10 mouse cellular contexts compared by ENCODE assay signal in the genomic region with DNA sequence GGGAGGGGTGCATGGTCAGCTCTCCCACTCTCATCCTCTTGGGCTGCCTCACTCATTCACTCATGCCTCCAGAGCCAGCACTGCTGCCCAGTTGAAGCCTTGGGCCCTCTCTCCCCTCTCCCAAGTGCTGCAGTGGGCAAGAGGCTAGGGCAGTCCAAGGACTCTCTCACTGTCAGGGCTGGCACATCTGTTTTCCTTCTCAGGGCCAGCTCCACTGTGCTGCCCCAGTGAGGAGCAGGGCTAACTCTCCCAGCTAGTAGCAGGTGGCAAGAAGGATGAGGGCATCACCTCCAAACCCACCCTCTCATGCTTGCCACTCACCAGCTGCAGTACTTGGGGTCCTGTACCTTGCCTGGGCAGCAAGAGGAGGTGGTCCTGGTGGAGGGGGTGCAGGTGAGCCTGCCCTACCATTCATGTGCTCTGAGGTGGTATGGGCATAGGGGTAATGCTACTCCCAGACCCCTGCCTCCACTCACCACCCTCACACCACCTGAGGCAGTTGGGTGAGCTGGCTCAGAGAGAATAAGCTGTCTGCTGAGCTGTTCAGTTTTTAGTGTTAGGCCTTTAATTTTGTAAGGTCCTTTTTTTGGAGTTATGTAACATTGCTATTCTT. TPM values are rescaled to one million over a fixed set of nuclear protein-coding genes. Genes with fewer than 3 reads are reported as not detected.
DNase-seq lines count a peak whose midpoint lies in the region; ATAC-seq lines count a peak whose summit lies in the region.
"Had no signal": no experiment of that assay in that cellular context is flagged by ENCODE, and none has a peak within 500 bp of the region (broad histone marks: within the 10 kb centered on the region; RNA-seq: fewer than 3 reads in every experiment).

No protein-coding gene starts in this region.

- no peaks in the 10 kb centered on the region for H3K27me3 ChIP-seq in megakaryocyte, embryonic 14.5 days (replicated peaks)
- H3K27me3 ChIP-seq in intestine, embryonic 14.5 days (replicated peaks; ENCODE audit: control insufficient read depth, insufficient read depth, low read length): no peaks in the 10 kb centered on the region
- no peaks in the 10 kb centered on the region for H3K27me3 ChIP-seq in stomach, embryonic 15.5 days (replicated peaks)
- H3K27me3 ChIP-seq: embryonic facial prominence, embryonic 15.5 days; limb, embryonic 12.5 days had no signal

- peaks cover 32% of the 10 kb centered on the region for H3K36me3 ChIP-seq in megakaryocyte, embryonic 14.5 days (replicated peaks; ENCODE audit: low read length)
- 0 out of 2 replicates have a peak, but pooled peaks cover 10% of the 10 kb centered on the region for H3K36me3 ChIP-seq in intestine, embryonic 14.5 days (ENCODE audit: control insufficient read depth, insufficient read depth, low read length)
- no peaks in the 10 kb centered on the region for H3K36me3 ChIP-seq in stomach, embryonic 15.5 days
- H3K36me3 ChIP-seq: embryonic facial prominence, embryonic 15.5 days had no signal

- ATAC-seq in frontal cortex, adult (ENCODE audit: low TSS enrichment): peak; percentile 71
- no peak for ATAC-seq in megakaryocyte, adult 5-6 weeks (ENCODE audit: poor library complexity, severe bottlenecking)
- 0 out of 2 replicates have a peak, but pooled peaks have one; percentile 43 for ATAC-seq in intestine, embryonic 14.5 days (replicated peaks; ENCODE audit: low FRiP score, low TSS enrichment, low read depth)
- ATAC-seq in stomach, embryonic 15.5 days (ENCODE audit: insufficient read depth, low FRiP score, low read depth): peak; percentile 56; the same call in 1 of the 2 replicates
- no peak for ATAC-seq in activated CD4-positive, CD25-positive, alpha-beta regulatory T cell, adult 4 months

- DNase-seq in frontal cortex, postnatal 14 days (ENCODE audit: low spot score in 2 of 2): no peak
- DNase-seq in intestine, embryonic 14.5 days (ENCODE audit: low spot score): no peak
- DNase-seq in thymus, adult 18-20 months: no peak

- H3K4me3 ChIP-seq in megakaryocyte, embryonic 14.5 days (replicated peaks): peak overlapping the region; percentile 55
- H3K4me3 ChIP-seq in intestine, embryonic 14.5 days (ENCODE audit: low read depth, low read length): no peak overlapping the region
- H3K4me3 ChIP-seq in stomach, embryonic 15.5 days (replicated peaks): no peak overlapping the region
- H3K4me3 ChIP-seq: embryonic facial prominence, embryonic 15.5 days; limb, embryonic 12.5 days had no signal

- H3K4me1 ChIP-seq in megakaryocyte, embryonic 14.5 days: peaks cover 67% of the 10 kb centered on the region
- H3K4me1 ChIP-seq in intestine, embryonic 14.5 days (replicated peaks; ENCODE audit: control insufficient read depth, insufficient read depth, low read length): no peaks in the 10 kb centered on the region
- H3K4me1 ChIP-seq in stomach, embryonic 15.5 days: 0 out of 2 replicates have a peak, but pooled peaks cover 7% of the 10 kb centered on the region
- H3K4me1 ChIP-seq: embryonic facial prominence, embryonic 15.5 days had no signal

- H3K9ac ChIP-seq in intestine, embryonic 14.5 days (ENCODE audit: low read length): no peak overlapping the region
- H3K9ac ChIP-seq in stomach, embryonic 15.5 days: no peak overlapping the region
- H3K9ac ChIP-seq: embryonic facial prominence, embryonic 15.5 days; limb, embryonic 12.5 days had no signal

- H3K27ac ChIP-seq in intestine, embryonic 14.5 days (ENCODE audit: low read depth): no peak overlapping the region
- no peak overlapping the region for H3K27ac ChIP-seq in stomach, embryonic 15.5 days
- H3K27ac ChIP-seq: embryonic facial prominence, embryonic 15.5 days; limb, embryonic 12.5 days had no signal

- no peaks in the 10 kb centered on the region for H3K9me3 ChIP-seq in megakaryocyte, embryonic 14.5 days
- H3K9me3 ChIP-seq in intestine, embryonic 14.5 days (ENCODE audit: control insufficient read depth, low read length): no peaks in the 10 kb centered on the region
- H3K9me3 ChIP-seq in stomach, embryonic 15.5 days: no peaks in the 10 kb centered on the region
- H3K9me3 ChIP-seq: embryonic facial prominence, embryonic 15.5 days; limb, embryonic 12.5 days had no signal

- H3K4me2 ChIP-seq in intestine, embryonic 14.5 days (ENCODE audit: low read length): no peak overlapping the region
- no peak overlapping the region for H3K4me2 ChIP-seq in stomach, embryonic 15.5 days
- H3K4me2 ChIP-seq: embryonic facial prominence, embryonic 15.5 days; limb, embryonic 12.5 days had no signal

RNA-seq across cellular contexts. Expression of gene Celf1, which starts 10.5 kb away (rescaled TPM):
- 8.0 and 10.4 TPM in 2 replicates for polyA plus RNA-seq in megakaryocyte, embryonic 14.5 days (2012; ENCODE audit: insufficient read depth, low replicate concordance)
- total RNA-seq in megakaryocyte, adult 5-6 weeks (2015): 33.7 and 34.7 TPM in 2 replicates
- total RNA-seq in megakaryocyte, adult 5-6 weeks (2017): 31.3 and 34.1 TPM in 2 replicates
- 70.6 and 73.7 TPM in 2 replicates for polyA plus RNA-seq in intestine, embryonic 14.5 days (2014; fragmentation: Nextera tagmentation; extraction: Ambion mirVana)
- 77.6 and 83.4 TPM in 2 replicates for polyA plus RNA-seq in stomach, embryonic 15.5 days (2015; fragmentation: Nextera tagmentation; extraction: Ambion mirVana)
- polyA plus RNA-seq in activated CD4-positive, CD25-positive, alpha-beta regulatory T cell, adult 4 months (2017; shearing (Covaris generic)): 10 to 100 TPM; 44.5 to 53.3 TPM

RNA-seq across cellular contexts. Expression of gene Ndufs3, which starts 46.1 kb away (rescaled TPM):
- polyA plus RNA-seq in megakaryocyte, embryonic 14.5 days (2012; ENCODE audit: insufficient read depth, low replicate concordance): 16.0 and 56.8 TPM in 2 replicates
- 113 and 119 TPM in 2 replicates for total RNA-seq in megakaryocyte, adult 5-6 weeks (2015)
- 61.6 and 70.9 TPM in 2 replicates for total RNA-seq in megakaryocyte, adult 5-6 weeks (2017)
- 244 and 251 TPM in 2 replicates for polyA plus RNA-seq in intestine, embryonic 14.5 days (2014; fragmentation: Nextera tagmentation; extraction: Ambion mirVana)
- 211 and 241 TPM in 2 replicates for polyA plus RNA-seq in stomach, embryonic 15.5 days (2015; fragmentation: Nextera tagmentation; extraction: Ambion mirVana)
- polyA plus RNA-seq in activated CD4-positive, CD25-positive, alpha-beta regulatory T cell, adult 4 months (2017; shearing (Covaris generic)): 100 to 1,000 TPM; 119 to 121 TPM

RNA-seq across cellular contexts. Expression of gene Kbtbd4, which starts 46.1 kb away (rescaled TPM):
- polyA plus RNA-seq in megakaryocyte, embryonic 14.5 days (2012; ENCODE audit: insufficient read depth, low replicate concordance): 2.4 and 5.0 TPM in 2 replicates
- total RNA-seq in megakaryocyte, adult 5-6 weeks (2015): 9.1 and 11.3 TPM in 2 replicates
- total RNA-seq in megakaryocyte, adult 5-6 weeks (2017): 9.3 and 14.1 TPM in 2 replicates
- polyA plus RNA-seq in intestine, embryonic 14.5 days (2014; fragmentation: Nextera tagmentation; extraction: Ambion mirVana): 26.3 and 32.4 TPM in 2 replicates
- 27.4 and 29.3 TPM in 2 replicates for polyA plus RNA-seq in stomach, embryonic 15.5 days (2015; fragmentation: Nextera tagmentation; extraction: Ambion mirVana)
- polyA plus RNA-seq in activated CD4-positive, CD25-positive, alpha-beta regulatory T cell, adult 4 months (2017; shearing (Covaris generic)): 10 to 100 TPM; 34.3 to 37.8 TPM

Comparison
In these comparisons a context has a peak if more than half of its experiments do, and no peak if none do; other contexts are left out.
1. ATAC-seq: peak in frontal cortex, adult (single experiment), intestine, embryonic 14.5 days (single experiment) and stomach, embryonic 15.5 days (single experiment); none in megakaryocyte, adult 5-6 weeks (single experiment) and activated CD4-positive, CD25-positive, alpha-beta regulatory T cell, adult 4 months (single experiment).